Mouse (Mus musculus): ENCODE results near the gene Rnasek.

DNA sequence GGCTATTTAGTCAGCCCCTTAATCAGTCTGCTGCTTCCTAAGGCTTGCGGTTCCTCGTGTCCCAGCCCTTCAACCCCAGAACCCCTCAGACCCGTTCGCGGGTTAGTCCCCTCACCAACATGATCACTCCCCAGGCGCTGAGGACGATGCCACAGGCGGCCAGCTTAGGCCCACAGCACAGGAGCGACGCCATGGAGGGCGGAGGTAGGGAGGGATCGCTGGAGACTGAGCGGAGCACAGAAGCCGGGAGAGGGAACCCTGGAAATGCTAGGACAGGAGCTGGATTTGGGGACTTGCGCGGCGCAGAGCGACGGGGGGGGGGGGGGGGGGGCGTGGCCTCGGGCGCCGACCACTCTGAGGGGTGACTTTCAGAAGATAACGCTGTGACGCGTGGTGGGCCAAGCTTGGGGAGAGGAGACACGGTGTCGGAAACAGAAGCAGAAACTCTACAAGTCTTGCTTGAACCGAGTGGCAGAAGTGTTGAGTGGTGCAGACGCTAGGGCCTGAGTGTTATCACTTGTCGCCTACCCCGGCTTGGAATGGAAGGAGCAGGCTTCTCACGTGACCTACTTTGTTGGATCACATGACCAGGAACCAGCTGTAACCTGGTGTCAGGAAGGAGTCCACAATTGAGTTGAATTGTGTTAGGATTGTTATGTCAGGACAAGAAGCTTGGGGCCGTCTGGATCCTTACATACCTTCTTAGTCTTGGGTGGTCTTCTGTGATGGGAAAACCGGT is at the start of gene Rnasek, which contains the start of gene Gm21988:
- TF ChIP-seq CTCF (IDR thresholded peaks at IDR 0.05; ENCODE audit: low read depth, low read length), result no peak
- TF ChIP-seq TAL1 (conservative IDR thresholded peaks at IDR 0.05; ENCODE audit: low read depth, low read length), result no peak
- no peak for TF ChIP-seq GATA1 (IDR thresholded peaks at IDR 0.05; ENCODE audit: borderline replicate concordance, low read length)
